Mouse (Mus musculus) midbrain, embryonic 13.5 days (tissue): ENCODE results near the gene Pank3. TPM values are rescaled to one million over a fixed set of nuclear protein-coding genes. Genes with fewer than 3 reads are reported as not detected.
"Not testable (repeated sequence)": the region's sequence is repeated elsewhere in the genome, so short reads cannot be mapped to it uniquely, and the experiment has no call there.

Source experiments
- ATAC-seq: fragments of 200-750 bp; cut with Nextera tagmentation; 2 replicates; pipeline ENCODE4 v1.8.0; 2017; ENCODE audit warnings: mild to moderate bottlenecking, moderate TSS enrichment, moderate library complexity
- H3K27ac ChIP-seq: fragments of 300-500 bp; sonication (generic); 2 replicates; pipeline ENCODE4 v1.5.1; 2015; ENCODE audit warnings: inconsistent platforms, mild to moderate bottlenecking, moderate library complexity
- H3K27me3 ChIP-seq: fragments of 300-500 bp; sonication (generic); 2 replicates; pipeline ENCODE4 v1.6.1; 2015; ENCODE audit warnings: mild to moderate bottlenecking, inconsistent platforms
- H3K36me3 ChIP-seq: fragments of 300-500 bp; sonication (generic); 2 replicates; pipeline ENCODE4 v1.6.1; 2015; ENCODE audit warnings: mild to moderate bottlenecking, inconsistent platforms
- H3K4me1 ChIP-seq: fragments of 300-500 bp; sonication (generic); replicated peaks from 2 replicates; pipeline ENCODE4 v1.6.1; 2015; ENCODE audit warnings: inconsistent platforms
- H3K4me2 ChIP-seq: fragments of 300-500 bp; sonication (generic); replicated peaks from 2 replicates; pipeline ENCODE4 v1.6.1; 2015; ENCODE audit warnings: moderate library complexity, mild to moderate bottlenecking, inconsistent platforms
- H3K4me3 ChIP-seq: fragments of 300-500 bp; sonication (generic); replicated peaks from 2 replicates; pipeline ENCODE4 v1.5.1; 2015; ENCODE audit warnings: mild to moderate bottlenecking, inconsistent platforms
- H3K9ac ChIP-seq: fragments of 300-500 bp; sonication (generic); replicated peaks from 2 replicates; pipeline ENCODE4 v1.6.1; 2015; ENCODE audit warnings: mild to moderate bottlenecking, inconsistent platforms
- H3K9me3 ChIP-seq: fragments of 300-500 bp; sonication (generic); 2 replicates; pipeline ENCODE4 v1.6.1; 2016; ENCODE audit warnings: mild to moderate bottlenecking, inconsistent platforms
- whole genome bisulfite sequencing: fragments of 180-500 bp; shearing (Covaris S2); methylation state at CpG from one replicate; pipeline ENCODE4 v1.1.7; 2015; 5-methylcytosine and 5-hydroxymethylcytosine counted together
- polyA plus RNA-seq: library from polyadenylated mRNA; unstranded; fragments of >200 nt; fragmentation: Nextera tagmentation; extraction: Ambion mirVana; gene quantifications from 2 replicates; pipeline ENCODE4 v1.2.1, GENCODE M21; 2015

Gene Pank3
- polyA plus RNA-seq, 1 experiment from 2014 or later, result 22.4 TPM

- peaks cover 66% of the 10 kb centered on the region for H3K36me3 ChIP-seq
- ATAC-seq, result no peak
- no peaks in the 10 kb centered on the region for H3K27me3 ChIP-seq
- H3K9me3 ChIP-seq, result no peaks in the 10 kb centered on the region
- H3K4me1 ChIP-seq, result no peaks in the 10 kb centered on the region
- 97% methylated on average over 5 of the region's 5 CpGs for WGBS
- H3K4me3 ChIP-seq, result no peak overlapping the region
- no peak overlapping the region for H3K27ac ChIP-seq
- H3K4me2 ChIP-seq, result no peak overlapping the region
- H3K9ac ChIP-seq, result no peak overlapping the region
These were observed 13.8 kb downstream of the Pank3 start for GRCm38 (mm10) chr11:35783038-35783437.

- Histone ChIP-seq H3K27me3 (no peaks in the 10 kb centered on the region), H3K9me3 (no peaks in the 10 kb centered on the region), H3K4me1 (no peaks in the 10 kb centered on the region), H3K4me3 (no peak overlapping the region), H3K9ac (no peak overlapping the region), H3K4me2 (no peak overlapping the region), H3K27ac (no peak overlapping the region), H3K36me3 (peaks cover 57% of the 10 kb centered on the region)
- 97% methylated on average over 3 of the region's 3 CpGs for WGBS
- ATAC-seq, result no peak
These were observed 14.7 kb downstream of the Pank3 start for GRCm38 (mm10) chr11:35784002-35784401.

GRCm38 (mm10) chr11:35784537-35784936 is 15.3 kb downstream of the Pank3 start:
- Histone ChIP-seq H3K4me3 (no peak overlapping the region), H3K9ac (no peak overlapping the region), H3K4me1 (no peaks in the 10 kb centered on the region), H3K27me3 (no peaks in the 10 kb centered on the region), H3K4me2 (no peak overlapping the region), H3K27ac (no peak overlapping the region), H3K9me3 (no peaks in the 10 kb centered on the region), H3K36me3 (peaks cover 57% of the 10 kb centered on the region)
- 94% methylated on average over 4 of the region's 4 CpGs for WGBS
- no peak for ATAC-seq

- H3K4me3 ChIP-seq, result no peak overlapping the region
These were observed 19.2 kb downstream of the Pank3 start for GRCm38 (mm10) chr11:35788443-35788842.

GRCm38 (mm10) chr11:35792800-35793199 is 23.5 kb downstream of the Pank3 start:
- H3K4me3 ChIP-seq, H3K4me2 ChIP-seq, ATAC-seq, H3K27ac ChIP-seq, H3K9me3 ChIP-seq, H3K9ac ChIP-seq: not testable (repeated sequence)
- Histone ChIP-seq H3K36me3 (peaks cover 17% of the 10 kb centered on the region), H3K27me3 (peaks cover 25% of the 10 kb centered on the region), H3K4me1 (peaks cover 15% of the 10 kb centered on the region)
- WGBS, result 81% methylated on average over 5 of the region's 5 CpGs

More at GRCm38 (mm10) chr11:35788443-35788842, 19.2 kb downstream of the Pank3 start:
- ATAC-seq, result no peak
- Histone ChIP-seq H3K4me2 (no peak overlapping the region), H3K9ac (no peak overlapping the region), H3K4me1 (no peaks in the 10 kb centered on the region), H3K27me3 (no peaks in the 10 kb centered on the region), H3K36me3 (peaks cover 42% of the 10 kb centered on the region), H3K27ac (no peak overlapping the region), H3K9me3 (no peaks in the 10 kb centered on the region)
- WGBS, result 48% methylated on average over 2 of the region's 2 CpGs

- Histone ChIP-seq H3K27ac (peak overlapping the region; percentile 89), H3K9me3 (no peaks in the 10 kb centered on the region), H3K4me3 (peak overlapping the region; percentile 72), H3K4me1 (peaks cover 21% of the 10 kb centered on the region), H3K27me3 (peaks cover 43% of the 10 kb centered on the region), H3K36me3 (no peaks in the 10 kb centered on the region), H3K9ac (peak overlapping the region; percentile 82), H3K4me2 (peak overlapping the region; percentile 85)
- ATAC-seq, result peak; percentile 81
- 3% methylated on average over 80 of the region's 86 CpGs for WGBS
These were observed 28.6 kb downstream of the Pank3 start for GRCm38 (mm10) chr11:35797751-35798494.

GRCm38 (mm10) chr11:35798495-35798820 is 29.2 kb downstream of the Pank3 start:
- Histone ChIP-seq H3K9ac (peak overlapping the region; percentile 82), H3K27ac (peak overlapping the region; percentile 89), H3K4me3 (peak overlapping the region; percentile 72), H3K9me3 (no peaks in the 10 kb centered on the region), H3K36me3 (no peaks in the 10 kb centered on the region), H3K4me2 (peak overlapping the region; percentile 85), H3K27me3 (peaks cover 43% of the 10 kb centered on the region), H3K4me1 (peaks cover 21% of the 10 kb centered on the region)
- ATAC-seq, result peak; percentile 96
- WGBS, result under 1% methylated on average over 23 of the region's 23 CpGs

GRCm38 (mm10) chr11:35798874-35799273 is 29.6 kb downstream of the Pank3 start, which contains the start of gene Fbll1:
TSS of gene Fbll1 (minus strand) at chr11:35798884.
- Histone ChIP-seq H3K27me3 (peaks cover 43% of the 10 kb centered on the region), H3K4me3 (peak within 1 kb of the TSS; percentile 72), H3K4me2 (peak within 1 kb of the TSS; percentile 85), H3K9me3 (no peaks in the 10 kb centered on the region), H3K27ac (peak within 1 kb of the TSS; percentile 89), H3K4me1 (peaks cover 21% of the 10 kb centered on the region), H3K9ac (peak within 1 kb of the TSS; percentile 82), H3K36me3 (no peaks in the 10 kb centered on the region)
- ATAC-seq, result peak; percentile 41
- WGBS, result 7% methylated on average over 11 of the region's 11 CpGs

- WGBS, result 88% methylated on average over 5 of the region's 5 CpGs
- Histone ChIP-seq H3K36me3 (peaks cover 4% of the 10 kb centered on the region; the same call in 1 of the 2 replicates), H3K9me3 (no peaks in the 10 kb centered on the region), H3K4me1 (peaks cover 21% of the 10 kb centered on the region), H3K27me3 (peaks cover 32% of the 10 kb centered on the region), H3K4me3 (no peak overlapping the region), H3K27ac (no peak overlapping the region), H3K4me2 (no peak overlapping the region), H3K9ac (no peak overlapping the region)
- no peak for ATAC-seq
These were observed 32.0 kb downstream of the Pank3 start for GRCm38 (mm10) chr11:35801332-35801731.

GRCm38 (mm10) chr11:35811458-35811857 is 42.2 kb downstream of the Pank3 start:
- no peak overlapping the region for H3K4me2 ChIP-seq
- H3K27ac ChIP-seq, result no peak overlapping the region
- H3K36me3 ChIP-seq, result peaks cover 98% of the 10 kb centered on the region
- H3K27me3 ChIP-seq, result no peaks in the 10 kb centered on the region
- H3K4me1 ChIP-seq, result no peaks in the 10 kb centered on the region
- no peak overlapping the region for H3K9ac ChIP-seq
- H3K9me3 ChIP-seq, result no peaks in the 10 kb centered on the region
- H3K4me3 ChIP-seq, result no peak overlapping the region
- WGBS, result 89% methylated on average over 10 of the region's 10 CpGs
- ATAC-seq, result no peak

GRCm38 (mm10) chr11:35816316-35816715 is 47.0 kb downstream of the Pank3 start:
- H3K4me1 ChIP-seq, result no peaks in the 10 kb centered on the region
- H3K27me3 ChIP-seq, result no peaks in the 10 kb centered on the region
- H3K4me2 ChIP-seq, result no peak overlapping the region
- WGBS, result 93% methylated on average over 12 of the region's 12 CpGs
- no peak overlapping the region for H3K9ac ChIP-seq
- ATAC-seq, result no peak
- H3K27ac ChIP-seq, result no peak overlapping the region
- no peak overlapping the region for H3K4me3 ChIP-seq
- no peaks in the 10 kb centered on the region for H3K9me3 ChIP-seq
- peaks cover 93% of the 10 kb centered on the region for H3K36me3 ChIP-seq

- Histone ChIP-seq H3K4me2 (no peak overlapping the region), H3K36me3 (peaks cover 78% of the 10 kb centered on the region), H3K4me3 (no peak overlapping the region), H3K27ac (no peak overlapping the region), H3K27me3 (no peaks in the 10 kb centered on the region), H3K4me1 (peaks cover 7% of the 10 kb centered on the region), H3K9ac (no peak overlapping the region), H3K9me3 (no peaks in the 10 kb centered on the region)
- no peak for ATAC-seq
- WGBS, result 95% methylated on average over 6 of the region's 6 CpGs
These were observed 58.4 kb downstream of the Pank3 start for GRCm38 (mm10) chr11:35827714-35828113.

GRCm38 (mm10) chr11:35832139-35832538 is 62.9 kb downstream of the Pank3 start:
- Histone ChIP-seq H3K4me1 (peaks cover 19% of the 10 kb centered on the region), H3K36me3 (peaks cover 41% of the 10 kb centered on the region), H3K9me3 (no peaks in the 10 kb centered on the region), H3K27me3 (no peaks in the 10 kb centered on the region), H3K4me3 (no peak overlapping the region), H3K27ac (no peak overlapping the region), H3K9ac (no peak overlapping the region), H3K4me2 (no peak overlapping the region)
- 88% methylated on average over 4 of the region's 4 CpGs for WGBS
- ATAC-seq, result no peak
